Mouse (Mus musculus) myocyte (in vitro differentiated cells): ENCODE measurements around the gene Prickle4.

Experiments used
- MAX ChIP-seq: IDR thresholded peaks from one replicate; pipeline ENCODE4 v1.6.1; 2011; ENCODE audit warnings: low read depth, mild to moderate bottlenecking, control low read depth
- MYOD1 ChIP-seq, 3 experiments: IDR thresholded peaks; one replicate each; pipeline ENCODE4 v1.6.1; 2011; ENCODE audit warnings: control low read depth in 2 of 3, low read depth in 2 of 3, mild to moderate bottlenecking in 2 of 3, moderate library complexity in 1 of 3; ENCODE audit not compliant: insufficient read length in 2 of 3, control insufficient read depth in 1 of 3
- POLR2AphosphoS2 ChIP-seq: IDR thresholded peaks from one replicate; pipeline ENCODE4 v1.6.1; 2011; ENCODE audit warnings: low read depth, control low read depth; ENCODE audit not compliant: insufficient read length

DNA sequence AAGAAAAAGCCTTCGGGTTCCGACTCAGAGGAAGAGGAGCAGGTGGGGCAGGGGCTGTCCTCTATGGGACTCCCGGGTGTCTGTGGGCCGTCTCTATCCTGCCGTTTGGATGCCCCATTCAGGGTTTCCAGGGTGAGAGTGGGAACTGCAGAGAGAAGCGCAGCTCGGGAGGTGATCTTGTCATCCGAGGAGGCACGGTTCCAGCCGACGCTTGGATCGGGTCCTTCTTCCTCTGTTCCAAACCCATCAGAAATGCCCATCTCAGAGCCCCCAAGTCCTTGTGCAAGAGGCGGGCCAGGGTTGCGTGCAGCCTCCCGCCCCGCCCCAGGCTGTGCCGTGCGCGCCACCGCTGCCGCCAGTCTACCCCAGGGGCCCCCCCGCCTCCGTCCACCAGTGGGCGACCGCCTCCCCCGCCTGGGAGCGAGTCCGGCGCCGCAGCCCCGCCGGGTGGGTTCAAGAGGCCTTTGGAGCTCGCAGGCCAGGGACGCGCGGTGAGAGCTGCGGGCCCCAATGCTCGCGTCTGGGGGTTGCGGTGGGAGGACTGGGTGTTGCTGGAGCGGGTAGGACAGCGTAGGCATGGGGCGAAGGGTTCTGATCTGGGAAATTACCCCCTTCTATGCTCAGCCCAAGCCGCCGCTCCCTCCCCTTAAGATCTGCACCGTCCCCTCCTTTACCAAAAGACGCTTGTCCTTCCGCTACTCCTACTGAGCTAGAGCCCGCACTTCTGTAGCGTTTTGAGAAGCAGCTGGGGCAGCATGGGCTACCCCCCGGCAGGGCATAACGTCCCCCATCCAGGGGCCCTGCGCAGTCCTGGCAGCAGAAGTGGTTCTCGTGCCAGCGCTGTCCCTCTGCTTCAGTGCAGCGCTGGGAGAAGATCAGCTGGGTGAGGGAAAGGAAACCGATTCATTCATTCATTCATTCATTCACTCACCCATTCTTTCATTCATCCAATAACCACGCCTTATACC lies 5.6 kb downstream of the Prickle4 start, which contains the start of gene Frs3:
- TF ChIP-seq MAX (no peak), MYOD1 (IDR thresholded peaks at IDR 0.05; ENCODE audit: control insufficient read depth in 1 of 3, insufficient read length in 2 of 3, low read depth in 2 of 3) (peak in 1 of 3 experiments; percentile 18), POLR2AphosphoS2 (no peak)
